ENCODE assay signal across 9 mouse cellular contexts in genomic region chr4:140674345-140674926, GRCm38 (mm10). TPM values are rescaled to one million over a fixed set of nuclear protein-coding genes. Genes with fewer than 3 reads are reported as not detected.
DNase-seq lines count a peak whose midpoint lies in the region; ATAC-seq and TF ChIP-seq lines count a peak whose summit lies in the region.
"Had no signal": no experiment of that assay in that cellular context is flagged by ENCODE, and none has a peak within 500 bp of the region (broad histone marks: within the 10 kb centered on the region; RNA-seq: fewer than 3 reads in every experiment).

No protein-coding gene starts in this region.

- H3K4me1 ChIP-seq in MEL (ENCODE audit: control insufficient read depth in 1 of 2, insufficient read depth in 2 of 2, low read length in 2 of 2): no peaks in the 10 kb centered on the region
- no peaks in the 10 kb centered on the region for H3K4me1 ChIP-seq in forebrain, embryonic 14.5 days (ENCODE audit: control insufficient read depth, insufficient read depth, low read length)

- H3K36me3 ChIP-seq in MEL (ENCODE audit: control insufficient read depth in 1 of 2, insufficient read depth in 2 of 2, low read length in 2 of 2): no peaks in the 10 kb centered on the region
- H3K36me3 ChIP-seq in forebrain, embryonic 14.5 days (ENCODE audit: control insufficient read depth, insufficient read depth, low read length): no peaks in the 10 kb centered on the region

- H3K9me3 ChIP-seq in MEL (replicated peaks; ENCODE audit: insufficient read depth, low read length): no peaks in the 10 kb centered on the region
- no peaks in the 10 kb centered on the region for H3K9me3 ChIP-seq in forebrain, embryonic 14.5 days (replicated peaks; ENCODE audit: control insufficient read depth, low read length)

- TF ChIP-seq CTCF in MEL (IDR thresholded peaks at IDR 0.05 in 2 of 3, conservative IDR thresholded peaks at IDR 0.05 in 1 of 3; ENCODE audit: control insufficient read depth in 1 of 3, insufficient read depth in 1 of 3, low read depth in 2 of 3, low read length in 3 of 3, poor library complexity in 1 of 3, severe bottlenecking in 1 of 3): peak; percentile 66 to 96 (median 74)

- WGBS in forebrain, embryonic 14.5 days: 29% methylated on average over 13 of the region's 13 CpGs

- no peak for TF ChIP-seq POLR2A in MEL (IDR thresholded peaks at IDR 0.05; ENCODE audit: control insufficient read depth in 1 of 2, insufficient read depth in 1 of 2, low read depth in 1 of 2, low read length in 2 of 2, poor library complexity in 1 of 2)

- TF ChIP-seq RAD21 in MEL (IDR thresholded peaks at IDR 0.05; ENCODE audit: low read depth, low read length): peak; percentile 64

- peak; percentile 82 for DNase-seq in MEL (ENCODE audit: low read depth, low spot score)
- peak; percentile 74 for DNase-seq in c-Kit-positive CD71-positive TER-119-positive erythroid progenitor cells, embryonic 14.5 days (ENCODE audit: low spot score)
- DNase-seq in forebrain, embryonic 14.5 days (ENCODE audit: low spot score): peak; percentile 83
- DNase-seq in heart, postnatal 4 days: peak; percentile 94
- peak; percentile 82 to 93 for DNase-seq in layer of hippocampus, postnatal 25 days (ENCODE audit: extremely low spot score in 1 of 2, low spot score in 1 of 2)
- peak; percentile 86 for DNase-seq in lung, postnatal 36 days
- peak; percentile 64 to 82 for DNase-seq in right cerebral cortex, postnatal 10 days (ENCODE audit: low spot score in 2 of 2)
- peak; percentile 72 for DNase-seq in urinary bladder, postnatal 10 days (ENCODE audit: low spot score)

- ATAC-seq in forebrain, embryonic 14.5 days: peak; percentile 54

- no peaks in the 10 kb centered on the region for H3K79me2 ChIP-seq in MEL (ENCODE audit: control insufficient read depth, insufficient read depth, low read length, poor library complexity)

- no peak overlapping the region for H3K9ac ChIP-seq in MEL (ENCODE audit: control insufficient read depth, low read depth, low read length, poor library complexity, severe bottlenecking)
- H3K9ac ChIP-seq in forebrain, embryonic 14.5 days (ENCODE audit: low read length): no peak overlapping the region

- no peaks in the 10 kb centered on the region for H3K27me3 ChIP-seq in MEL (ENCODE audit: control insufficient read depth in 1 of 2, insufficient read depth in 2 of 2, low read length in 2 of 2)
- no peaks in the 10 kb centered on the region for H3K27me3 ChIP-seq in forebrain, embryonic 14.5 days (replicated peaks; ENCODE audit: control insufficient read depth, insufficient read depth, low read length)

- no peak overlapping the region for H3K4me3 ChIP-seq in MEL (ENCODE audit: control insufficient read depth in 1 of 2, insufficient read depth in 1 of 2, low read depth in 2 of 2, low read length in 2 of 2)
- H3K4me3 ChIP-seq in forebrain, embryonic 14.5 days (ENCODE audit: low read depth, low read length): no peak overlapping the region

- no peak overlapping the region for H3K27ac ChIP-seq in MEL (ENCODE audit: control insufficient read depth, low read depth, low read length)
- no peak overlapping the region for H3K27ac ChIP-seq in forebrain, embryonic 14.5 days (ENCODE audit: low read depth, low read length)
- H3K27ac ChIP-seq: macrophage had no signal

- no peak for TF ChIP-seq EP300 in MEL (IDR thresholded peaks at IDR 0.05; ENCODE audit: low read depth in 1 of 2, low read length in 2 of 2)

- H3K4me2 ChIP-seq in forebrain, embryonic 14.5 days (ENCODE audit: low read length): no peak overlapping the region

TF ChIP-seq in MEL, 35 proteins besides CTCF, POLR2A, EP300 and RAD21:
- TF ChIP-seq GABPA (IDR thresholded peaks at IDR 0.05; ENCODE audit: low read depth, low read length): no peak
- peak; percentile 82 for TF ChIP-seq ZNF384 (IDR thresholded peaks at IDR 0.05; ENCODE audit: low read depth, low read length)
- TF ChIP-seq UBTF (IDR thresholded peaks at IDR 0.05; ENCODE audit: borderline replicate concordance, insufficient read depth, low read depth, low read length): no peak
- TF ChIP-seq SMC3 (IDR thresholded peaks at IDR 0.05; ENCODE audit: low read depth, low read length): peak; percentile 79
- TF ChIP-seq ZC3H11A (IDR thresholded peaks at IDR 0.05; ENCODE audit: low read depth, low read length): peak; percentile 62
- no peak for TF ChIP-seq CHD2 (IDR thresholded peaks at IDR 0.05; ENCODE audit: low read length)
TF ChIP-seq in MEL: peak in this region for 3.

RNA-seq across cellular contexts. Expression of gene Arhgef10l, which starts 8.6 kb away (rescaled TPM):
- total RNA-seq in MEL (2012; rRNA removed): 10.2 and 16.9 TPM in 2 replicates
- 10 to 100 TPM in 1 of 2 experiments, not detected in 1; 26.0 TPM for polyA plus RNA-seq in MEL (2012; ENCODE audit: insufficient read depth in 1 of 2, insufficient read length in 2 of 2, low read depth in 1 of 2, low replicate concordance in 2 of 2, missing spikeins in 1 of 2)
- polyA plus RNA-seq in forebrain, embryonic 14.5 days (2014; fragmentation: Nextera tagmentation; extraction: Ambion mirVana): 15.0 and 17.7 TPM in 2 replicates
- 10 to 100 TPM; 45.9 to 46.7 TPM for total RNA-seq in heart, postnatal 4 days (2021)
- total RNA-seq in layer of hippocampus, postnatal 25 days (2021): 10 to 100 TPM; 43.4 to 46.6 TPM

RNA-seq across cellular contexts. Expression of gene Rcc2, which starts 25.9 kb away (rescaled TPM):
- 267 and 270 TPM in 2 replicates for total RNA-seq in MEL (2012; rRNA removed)
- 100 to 1,000 TPM; 254 to 427 TPM for polyA plus RNA-seq in MEL (2012; ENCODE audit: insufficient read depth in 1 of 2, insufficient read length in 2 of 2, low read depth in 1 of 2, low replicate concordance in 2 of 2, missing spikeins in 1 of 2)
- polyA plus RNA-seq in forebrain, embryonic 14.5 days (2014; fragmentation: Nextera tagmentation; extraction: Ambion mirVana): 23.1 and 32.8 TPM in 2 replicates
- total RNA-seq in heart, postnatal 4 days (2021): 10 to 100 TPM; 38.2 to 38.5 TPM
- total RNA-seq in layer of hippocampus, postnatal 25 days (2021): 10 to 100 TPM; 87.9 to 88.8 TPM
